In the genomic region with DNA sequence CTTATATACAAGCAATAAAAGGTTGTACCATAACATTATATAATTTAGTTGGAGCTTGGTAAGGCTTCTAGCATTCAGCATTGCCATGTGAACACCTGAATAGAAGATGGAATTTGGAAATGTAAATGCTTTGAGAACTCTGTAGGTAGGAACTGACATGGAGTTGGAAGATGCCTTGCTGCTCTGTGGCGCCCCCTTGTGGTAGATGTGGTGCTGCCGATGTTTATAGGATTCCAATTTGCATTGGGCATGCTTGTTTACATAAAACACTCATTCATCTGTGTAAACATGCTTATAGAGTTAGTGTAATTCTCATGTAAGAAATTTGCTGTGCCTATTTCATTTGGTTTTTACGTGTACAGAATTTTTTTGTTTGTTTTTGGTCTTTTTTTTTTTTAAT, we compare ENCODE assay signal across 9 mouse cellular contexts.
A peak's percentile ranks its signal among the peaks of the same experiment; 100 is the strongest.
DNase-seq lines count a peak whose midpoint lies in the region; ATAC-seq lines count a peak whose summit lies in the region.
"Had no signal": no experiment of that assay in that cellular context is flagged by ENCODE, and none has a peak within 500 bp of the region (broad histone marks: within the 10 kb centered on the region; RNA-seq: fewer than 3 reads in every experiment).

No protein-coding gene starts in this region.

- H3K9ac ChIP-seq in heart, embryonic 11.5 days (ENCODE audit: low read depth, low read length) = no peak overlapping the region
- H3K9ac ChIP-seq: limb, embryonic 12.5 days had no signal

- no peaks in the 10 kb centered on the region for H3K9me3 ChIP-seq in heart, embryonic 11.5 days (replicated peaks; ENCODE audit: control insufficient read depth, low read length)
- no peaks in the 10 kb centered on the region for H3K9me3 ChIP-seq in embryonic facial prominence, embryonic 10.5 days

- peaks cover 46% of the 10 kb centered on the region for H3K4me1 ChIP-seq in heart, embryonic 11.5 days (ENCODE audit: control insufficient read depth, insufficient read depth, low read length)
- peaks cover 77% of the 10 kb centered on the region for H3K4me1 ChIP-seq in embryonic facial prominence, embryonic 10.5 days

- no peak overlapping the region for H3K27ac ChIP-seq in heart, embryonic 11.5 days (ENCODE audit: low read depth, low read length)
- no peak overlapping the region for H3K27ac ChIP-seq in embryonic facial prominence, embryonic 10.5 days (replicated peaks)

- H3K4me2 ChIP-seq in heart, embryonic 11.5 days = no peak overlapping the region

- WGBS in heart, embryonic 11.5 days (ENCODE audit: insufficient replicate concordance) = 25% methylated on average over 3 of the region's 3 CpGs
- 28% methylated on average over 3 of the region's 3 CpGs for WGBS in embryonic facial prominence, embryonic 10.5 days

- peak; percentile 94 for DNase-seq in heart, adult 11 months
- DNase-seq in B cell, adult 2 months = peak; percentile 93
- peak; percentile 90 for DNase-seq in adrenal gland, postnatal 14 days
- DNase-seq in embryonic facial prominence, embryonic 10.5 days (ENCODE audit: low spot score) = peak; percentile 84
- peak; percentile 73 for DNase-seq in kidney, postnatal 14 days
- DNase-seq in lung, postnatal 14 days = peak; percentile 91
- peak; percentile 88 for DNase-seq in splenic B cell, adult 2 months (ENCODE audit: low read depth, low spot score)

- no peaks in the 10 kb centered on the region for H3K36me3 ChIP-seq in heart, embryonic 11.5 days (ENCODE audit: control insufficient read depth, insufficient read depth, low read length)
- no peaks in the 10 kb centered on the region for H3K36me3 ChIP-seq in embryonic facial prominence, embryonic 10.5 days (replicated peaks)
- no peaks in the 10 kb centered on the region for H3K36me3 ChIP-seq in splenic B cell, adult 2 months (ENCODE audit: control insufficient read depth, insufficient read depth, low read length, poor library complexity, severe bottlenecking)
- H3K36me3 ChIP-seq: limb, embryonic 12.5 days had no signal

- no peaks in the 10 kb centered on the region for H3K27me3 ChIP-seq in heart, embryonic 11.5 days (ENCODE audit: control insufficient read depth, insufficient read depth, low read length)
- no peaks in the 10 kb centered on the region for H3K27me3 ChIP-seq in embryonic facial prominence, embryonic 10.5 days (replicated peaks; ENCODE audit: low read depth, poor library complexity, severe bottlenecking)
- H3K27me3 ChIP-seq in splenic B cell, adult 2 months (ENCODE audit: control insufficient read depth, insufficient read depth, low read length, poor library complexity, severe bottlenecking) = no peaks in the 10 kb centered on the region
- H3K27me3 ChIP-seq: limb, embryonic 12.5 days had no signal

- no peak for ATAC-seq in heart, embryonic 11.5 days (replicated peaks; ENCODE audit: insufficient number of reproducible peaks, low FRiP score, low TSS enrichment)

- no peak overlapping the region for H3K4me3 ChIP-seq in heart, embryonic 11.5 days (ENCODE audit: low read depth, low read length)
- no peak overlapping the region for H3K4me3 ChIP-seq in embryonic facial prominence, embryonic 10.5 days
- H3K4me3 ChIP-seq: limb, embryonic 12.5 days had no signal
